In genomic region chr10:128588136-128588535, GRCm38 (mm10) we compare ENCODE assay signal across 10 mouse cellular contexts. TPM values are rescaled to one million over a fixed set of nuclear protein-coding genes. Genes with fewer than 3 reads are reported as not detected.
A peak's percentile ranks its signal among the peaks of the same experiment; 100 is the strongest.
DNase-seq lines count a peak whose midpoint lies in the region; ATAC-seq and TF ChIP-seq lines count a peak whose summit lies in the region.
"Had no signal": no experiment of that assay in that cellular context is flagged by ENCODE, and none has a peak within 500 bp of the region (broad histone marks: within the 10 kb centered on the region; RNA-seq: fewer than 3 reads in every experiment).

No protein-coding gene starts in this region.

- WGBS in kidney, postnatal 0 days = 71% methylated on average over 1 of the region's 1 CpGs
- 36% methylated on average over 1 of the region's 1 CpGs for WGBS in neural tube, embryonic 12.5 days

- peak overlapping the region; percentile 95 for H3K27ac ChIP-seq in kidney, postnatal 0 days
- H3K27ac ChIP-seq in neural tube, embryonic 12.5 days = no peak overlapping the region

- peaks cover 100% of the 10 kb centered on the region for H3K27me3 ChIP-seq in erythroblast, embryonic 14.5 days (ENCODE audit: control insufficient read depth)
- H3K27me3 ChIP-seq in kidney, postnatal 0 days (ENCODE audit: insufficient read depth, low read length) = no peaks in the 10 kb centered on the region
- peaks cover 44% of the 10 kb centered on the region for H3K27me3 ChIP-seq in neural tube, embryonic 12.5 days (replicated peaks)

- TF ChIP-seq CTCF in kidney, postnatal 0 days (IDR thresholded peaks at IDR 0.05; ENCODE audit: low read depth) = no peak

- ATAC-seq in erythroblast, adult 5-6 weeks (replicated peaks; ENCODE audit: low FRiP score, poor library complexity, severe bottlenecking) = no peak
- no peak for ATAC-seq in kidney, postnatal 0 days (replicated peaks; ENCODE audit: low FRiP score, low read depth)
- no peak for ATAC-seq in neural tube, embryonic 12.5 days (ENCODE audit: low FRiP score, low read depth)
- ATAC-seq: Patski had no signal

- peak; percentile 26 for DNase-seq in layer of hippocampus, adult 9-11 months
- no peak for DNase-seq in layer of hippocampus, postnatal 36 days
- no peak for DNase-seq in kidney, postnatal 0 days (ENCODE audit: low spot score)
- DNase-seq in cerebellum, adult 9-10 months = no peak
- DNase-seq in Muller cell, postnatal 12 days (ENCODE audit: inconsistent ontology term) = no peak

- no peak overlapping the region for H3K9ac ChIP-seq in kidney, postnatal 0 days (ENCODE audit: low read depth, low read length)
- no peak overlapping the region for H3K9ac ChIP-seq in neural tube, embryonic 12.5 days

- peaks cover 19% of the 10 kb centered on the region for H3K4me1 ChIP-seq in erythroblast, embryonic 14.5 days (ENCODE audit: control insufficient read depth)
- H3K4me1 ChIP-seq in kidney, postnatal 0 days (replicated peaks; ENCODE audit: insufficient read depth, low read length) = peaks cover 3% of the 10 kb centered on the region; the same call in 1 of the 2 replicates
- peaks cover 8% of the 10 kb centered on the region; the same call in 1 of the 2 replicates for H3K4me1 ChIP-seq in neural tube, embryonic 12.5 days

- H3K36me3 ChIP-seq in erythroblast, embryonic 14.5 days (ENCODE audit: control insufficient read depth) = no peaks in the 10 kb centered on the region; the same call in 1 of the 2 replicates
- H3K36me3 ChIP-seq in kidney, postnatal 0 days (ENCODE audit: insufficient read depth, low read length) = no peaks in the 10 kb centered on the region
- H3K36me3 ChIP-seq in neural tube, embryonic 12.5 days = no peaks in the 10 kb centered on the region

- H3K9me3 ChIP-seq in erythroblast, embryonic 14.5 days (ENCODE audit: control insufficient read depth, low read length) = no peaks in the 10 kb centered on the region; the same call in 1 of the 2 replicates
- H3K9me3 ChIP-seq in kidney, postnatal 0 days (replicated peaks; ENCODE audit: low read length) = no peaks in the 10 kb centered on the region
- H3K9me3 ChIP-seq in neural tube, embryonic 12.5 days = no peaks in the 10 kb centered on the region

- H3K4me3 ChIP-seq in erythroblast, embryonic 14.5 days (replicated peaks) = peak overlapping the region; percentile 4
- peak overlapping the region; percentile 71; the same call in 1 of the 2 replicates for H3K4me3 ChIP-seq in kidney, postnatal 0 days (replicated peaks; ENCODE audit: low read depth, low read length)
- H3K4me3 ChIP-seq in neural tube, embryonic 12.5 days = peak overlapping the region; percentile 56; the same call in 1 of the 2 replicates

- peak overlapping the region; percentile 99 for H3K4me2 ChIP-seq in kidney, postnatal 0 days (ENCODE audit: low read length)
- peak overlapping the region; percentile 84 for H3K4me2 ChIP-seq in neural tube, embryonic 12.5 days (replicated peaks)
- H3K4me2 ChIP-seq: midbrain, embryonic 11.5 days had no signal

RNA-seq across cellular contexts. Expression of gene Erbb3, which starts 1.3 kb away (rescaled TPM):
- 0.01 TPM in 1 of 2 replicates, not detected in the other for polyA plus RNA-seq in erythroblast, embryonic 14.5 days (2012)
- total RNA-seq in erythroblast, adult 5-6 weeks (2015; ENCODE audit: low replicate concordance) = 0.63 TPM in 1 of 2 replicates, not detected in the other
- 0.09 TPM in 1 of 2 replicates, not detected in the other for total RNA-seq in erythroblast, adult 5-6 weeks (2017; ENCODE audit: low replicate concordance)
- 1 to 10 TPM; 7.8 to 8.0 TPM for total RNA-seq in layer of hippocampus, postnatal 36 days (2021)
- polyA plus RNA-seq in kidney, postnatal 0 days (2015; fragmentation: Nextera tagmentation; extraction: Ambion mirVana) = 9.6 and 10.2 TPM in 2 replicates
- 14.6 and 16.0 TPM in 2 replicates for polyA plus RNA-seq in neural tube, embryonic 12.5 days (2016; fragmentation: Nextera tagmentation; extraction: Ambion mirVana)

RNA-seq across cellular contexts. Expression of gene Pa2g4, which starts 22.3 kb away (rescaled TPM):
- polyA plus RNA-seq in erythroblast, embryonic 14.5 days (2012) = 39.3 and 42.3 TPM in 2 replicates
- total RNA-seq in erythroblast, adult 5-6 weeks (2015; ENCODE audit: low replicate concordance) = 71.3 and 75.2 TPM in 2 replicates
- total RNA-seq in erythroblast, adult 5-6 weeks (2017; ENCODE audit: low replicate concordance) = 42.9 and 67.5 TPM in 2 replicates
- total RNA-seq in layer of hippocampus, postnatal 36 days (2021) = 10 to 100 TPM; 61.9 to 66.9 TPM
- 124 and 132 TPM in 2 replicates for polyA plus RNA-seq in kidney, postnatal 0 days (2015; fragmentation: Nextera tagmentation; extraction: Ambion mirVana)
- 155 and 156 TPM in 2 replicates for polyA plus RNA-seq in neural tube, embryonic 12.5 days (2016; fragmentation: Nextera tagmentation; extraction: Ambion mirVana)

RNA-seq across cellular contexts. Expression of gene Rps26, which starts 38.4 kb away (rescaled TPM):
- polyA plus RNA-seq in erythroblast, embryonic 14.5 days (2012) = 514 and 972 TPM in 2 replicates
- total RNA-seq in erythroblast, adult 5-6 weeks (2015; ENCODE audit: low replicate concordance) = 345 and 426 TPM in 2 replicates
- total RNA-seq in erythroblast, adult 5-6 weeks (2017; ENCODE audit: low replicate concordance) = 114 and 205 TPM in 2 replicates
- total RNA-seq in layer of hippocampus, postnatal 36 days (2021) = 100 to 1,000 TPM; 288 to 319 TPM
- polyA plus RNA-seq in kidney, postnatal 0 days (2015; fragmentation: Nextera tagmentation; extraction: Ambion mirVana) = 836 and 985 TPM in 2 replicates
- polyA plus RNA-seq in neural tube, embryonic 12.5 days (2016; fragmentation: Nextera tagmentation; extraction: Ambion mirVana) = 471 and 498 TPM in 2 replicates

RNA-seq across cellular contexts. Expression of gene Rpl41, which starts 39.0 kb away (rescaled TPM):
- 2,301 and 2,563 TPM in 2 replicates for polyA plus RNA-seq in erythroblast, embryonic 14.5 days (2012)
- total RNA-seq in erythroblast, adult 5-6 weeks (2015; ENCODE audit: low replicate concordance) = 936 and 1,095 TPM in 2 replicates
- total RNA-seq in erythroblast, adult 5-6 weeks (2017; ENCODE audit: low replicate concordance) = 729 and 801 TPM in 2 replicates
- total RNA-seq in layer of hippocampus, postnatal 36 days (2021) = 1,000 to 10,000 TPM; 1,506 to 1,536 TPM
- polyA plus RNA-seq in kidney, postnatal 0 days (2015; fragmentation: Nextera tagmentation; extraction: Ambion mirVana) = 3,897 and 4,536 TPM in 2 replicates
- 2,521 and 2,605 TPM in 2 replicates for polyA plus RNA-seq in neural tube, embryonic 12.5 days (2016; fragmentation: Nextera tagmentation; extraction: Ambion mirVana)

RNA-seq across cellular contexts. Expression of gene Zc3h10, which starts 40.6 kb away (rescaled TPM):
- polyA plus RNA-seq in erythroblast, embryonic 14.5 days (2012) = 1.6 and 1.9 TPM in 2 replicates
- total RNA-seq in erythroblast, adult 5-6 weeks (2015; ENCODE audit: low replicate concordance) = 0.19 and 0.63 TPM in 2 replicates
- 2.8 and 3.2 TPM in 2 replicates for total RNA-seq in erythroblast, adult 5-6 weeks (2017; ENCODE audit: low replicate concordance)
- total RNA-seq in layer of hippocampus, postnatal 36 days (2021) = 10 to 100 TPM; 14.1 to 14.3 TPM
- 13.7 and 16.9 TPM in 2 replicates for polyA plus RNA-seq in kidney, postnatal 0 days (2015; fragmentation: Nextera tagmentation; extraction: Ambion mirVana)
- polyA plus RNA-seq in neural tube, embryonic 12.5 days (2016; fragmentation: Nextera tagmentation; extraction: Ambion mirVana) = 18.9 and 20.3 TPM in 2 replicates

Comparison
In these comparisons a context has a peak if more than half of its experiments do, and no peak if none do; other contexts are left out.
1. H3K4me3 ChIP-seq: peak in every context shown above with its lines; median percentile 71 in kidney, postnatal 0 days; 56 in neural tube, embryonic 12.5 days; 4 in erythroblast, embryonic 14.5 days.
2. RNA of gene Erbb3, which starts 1.3 kb away (polyA plus RNA-seq): 14.6 to 16.0 TPM in neural tube, embryonic 12.5 days and 9.6 to 10.2 TPM in kidney, postnatal 0 days; 0.01 TPM in erythroblast, embryonic 14.5 days; every median in the first group is over 10 times any median in the second.